Comparison of ENCODE assay signal across 8 mouse cellular contexts in genomic region chr6:116198173-116198572, GRCm38 (mm10). TPM values are rescaled to one million over a fixed set of nuclear protein-coding genes. Genes with fewer than 3 reads are reported as not detected.
DNase-seq lines count a peak whose midpoint lies in the region; ATAC-seq and TF ChIP-seq lines count a peak whose summit lies in the region.
"Had no signal": no experiment of that assay in that cellular context is flagged by ENCODE, and none has a peak within 500 bp of the region (broad histone marks: within the 10 kb centered on the region; RNA-seq: fewer than 3 reads in every experiment).

No protein-coding gene starts in this region.

- no peak; the same call in 1 of the 2 replicates for ATAC-seq in kidney, postnatal 0 days (replicated peaks; ENCODE audit: low FRiP score, low read depth)
- no peak for ATAC-seq in kidney, embryonic 14.5 days (ENCODE audit: low FRiP score, low TSS enrichment)
- no peak for ATAC-seq in intestine, postnatal 0 days

- peak; percentile 77 for DNase-seq in kidney, postnatal 0 days (ENCODE audit: low spot score)
- peak; percentile 45 for DNase-seq in T-cell, adult 2 months (ENCODE audit: low spot score)
- peak; percentile 46 for DNase-seq in thymus, postnatal 4 days
- no peak for DNase-seq in heart, adult 18-20 months

- WGBS in kidney, postnatal 0 days, result 29% methylated on average over 3 of the region's 3 CpGs
- 36% methylated on average over 3 of the region's 3 CpGs for WGBS in kidney, embryonic 14.5 days
- 30% methylated on average over 3 of the region's 3 CpGs for WGBS in intestine, postnatal 0 days

- no peak overlapping the region for H3K27ac ChIP-seq in kidney, postnatal 0 days
- H3K27ac ChIP-seq in kidney, embryonic 14.5 days (ENCODE audit: low read depth, low read length), result no peak overlapping the region
- no peak overlapping the region for H3K27ac ChIP-seq in intestine, postnatal 0 days (ENCODE audit: low read depth, low read length)
- H3K27ac ChIP-seq: heart, embryonic 15.5 days had no signal

- no peaks in the 10 kb centered on the region for H3K36me3 ChIP-seq in kidney, postnatal 0 days (ENCODE audit: insufficient read depth, low read length)
- H3K36me3 ChIP-seq in kidney, embryonic 14.5 days (ENCODE audit: control insufficient read depth, insufficient read depth, low read length), result no peaks in the 10 kb centered on the region
- H3K36me3 ChIP-seq in E14TG2a.4 (ENCODE audit: insufficient read depth, low read length), result no peaks in the 10 kb centered on the region
- no peaks in the 10 kb centered on the region for H3K36me3 ChIP-seq in intestine, postnatal 0 days (ENCODE audit: control insufficient read depth, insufficient read depth)
- H3K36me3 ChIP-seq: heart, embryonic 15.5 days had no signal

- no peak overlapping the region for H3K4me3 ChIP-seq in kidney, postnatal 0 days (replicated peaks; ENCODE audit: low read depth, low read length)
- no peak overlapping the region for H3K4me3 ChIP-seq in kidney, embryonic 14.5 days (ENCODE audit: low read length)
- H3K4me3 ChIP-seq in E14TG2a.4 (replicated peaks; ENCODE audit: low read length), result no peak overlapping the region
- no peak overlapping the region for H3K4me3 ChIP-seq in intestine, postnatal 0 days (ENCODE audit: low read depth, low read length)
- H3K4me3 ChIP-seq: heart, embryonic 15.5 days had no signal

- no peaks in the 10 kb centered on the region for H3K27me3 ChIP-seq in kidney, postnatal 0 days (ENCODE audit: insufficient read depth, low read length)
- H3K27me3 ChIP-seq in kidney, embryonic 14.5 days (ENCODE audit: control insufficient read depth, insufficient read depth, low read length), result no peaks in the 10 kb centered on the region
- H3K27me3 ChIP-seq in E14TG2a.4 (ENCODE audit: insufficient read depth, low read length), result peaks cover 6% of the 10 kb centered on the region; the same call in 1 of the 2 replicates
- no peaks in the 10 kb centered on the region for H3K27me3 ChIP-seq in intestine, postnatal 0 days (replicated peaks; ENCODE audit: control insufficient read depth, insufficient read depth, low read length)
- H3K27me3 ChIP-seq: heart, embryonic 15.5 days had no signal

- no peak overlapping the region for H3K9ac ChIP-seq in kidney, postnatal 0 days (ENCODE audit: low read depth, low read length)
- no peak overlapping the region for H3K9ac ChIP-seq in kidney, embryonic 14.5 days (ENCODE audit: low read depth, low read length)
- no peak overlapping the region for H3K9ac ChIP-seq in intestine, postnatal 0 days (ENCODE audit: low read depth, low read length)
- H3K9ac ChIP-seq: heart, embryonic 15.5 days had no signal

- no peaks in the 10 kb centered on the region for H3K9me3 ChIP-seq in kidney, postnatal 0 days (replicated peaks; ENCODE audit: low read length)
- no peaks in the 10 kb centered on the region for H3K9me3 ChIP-seq in kidney, embryonic 14.5 days (ENCODE audit: control insufficient read depth, low read length)
- H3K9me3 ChIP-seq in E14TG2a.4 (ENCODE audit: low read length), result no peaks in the 10 kb centered on the region
- H3K9me3 ChIP-seq in intestine, postnatal 0 days (ENCODE audit: control insufficient read depth), result no peaks in the 10 kb centered on the region
- H3K9me3 ChIP-seq: heart, embryonic 15.5 days had no signal

- H3K4me1 ChIP-seq in kidney, postnatal 0 days (replicated peaks; ENCODE audit: insufficient read depth, low read length), result no peaks in the 10 kb centered on the region
- no peaks in the 10 kb centered on the region for H3K4me1 ChIP-seq in kidney, embryonic 14.5 days (ENCODE audit: control insufficient read depth, insufficient read depth, low read length)
- H3K4me1 ChIP-seq in E14TG2a.4 (replicated peaks; ENCODE audit: low read depth, low read length), result peaks cover 10% of the 10 kb centered on the region
- no peaks in the 10 kb centered on the region for H3K4me1 ChIP-seq in intestine, postnatal 0 days (replicated peaks; ENCODE audit: control insufficient read depth, insufficient read depth, low read length)

- TF ChIP-seq CTCF in kidney, postnatal 0 days (IDR thresholded peaks at IDR 0.05; ENCODE audit: low read depth), result peak; percentile 69
- peak; percentile 49 for TF ChIP-seq CTCF in E14TG2a.4 (conservative IDR thresholded peaks at IDR 0.05; ENCODE audit: low read length)
- peak; percentile 73 for TF ChIP-seq CTCF in intestine, postnatal 0 days (IDR thresholded peaks at IDR 0.05; ENCODE audit: low read depth)

- no peak overlapping the region for H3K4me2 ChIP-seq in kidney, postnatal 0 days (ENCODE audit: low read length)
- no peak overlapping the region for H3K4me2 ChIP-seq in kidney, embryonic 14.5 days (replicated peaks; ENCODE audit: low read depth, low read length)
- no peak overlapping the region for H3K4me2 ChIP-seq in intestine, postnatal 0 days (replicated peaks; ENCODE audit: low read depth)
- H3K4me2 ChIP-seq: heart, embryonic 15.5 days had no signal

RNA-seq across cellular contexts. Expression of gene Tmcc1, which starts 4.9 kb away (rescaled TPM):
- 6.9 and 7.6 TPM in 2 replicates for polyA plus RNA-seq in kidney, postnatal 0 days (2015; fragmentation: Nextera tagmentation; extraction: Ambion mirVana)
- 14.1 and 17.6 TPM in 2 replicates for polyA plus RNA-seq in kidney, embryonic 14.5 days (2014; fragmentation: Nextera tagmentation; extraction: Ambion mirVana)
- 8.0 and 9.2 TPM in 2 replicates for polyA plus RNA-seq in intestine, postnatal 0 days (2015; fragmentation: Nextera tagmentation; extraction: Ambion mirVana)
- total RNA-seq in heart, adult 18-20 months (2021), result 10 to 100 TPM; 32.7 to 35.9 TPM

RNA-seq across cellular contexts. Expression of gene Washc2, which starts 9.7 kb away (rescaled TPM):
- 40.5 and 49.2 TPM in 2 replicates for polyA plus RNA-seq in kidney, postnatal 0 days (2015; fragmentation: Nextera tagmentation; extraction: Ambion mirVana)
- polyA plus RNA-seq in kidney, embryonic 14.5 days (2014; fragmentation: Nextera tagmentation; extraction: Ambion mirVana), result 28.4 and 58.6 TPM in 2 replicates
- 37.3 and 44.1 TPM in 2 replicates for polyA plus RNA-seq in intestine, postnatal 0 days (2015; fragmentation: Nextera tagmentation; extraction: Ambion mirVana)
- total RNA-seq in heart, adult 18-20 months (2021), result 10 to 100 TPM; 19.7 to 24.5 TPM

Comparison
In these comparisons a context has a peak if more than half of its experiments do, and no peak if none do; other contexts are left out.
1. DNase-seq: peak in kidney, postnatal 0 days (single experiment), T-cell, adult 2 months (single experiment) and thymus, postnatal 4 days (single experiment); none in heart, adult 18-20 months (0 of 2).
2. Peak in every context shown above with its lines, with median percentiles within 50 percentile points of each other: CTCF ChIP-seq.